Mouse (Mus musculus) kidney, embryonic 14.5 days (tissue): ENCODE results near the gene Mag. TPM values are rescaled to one million over a fixed set of nuclear protein-coding genes. Genes with fewer than 3 reads are reported as not detected.

Source experiments
- polyA plus RNA-seq: library from polyadenylated mRNA; unstranded; fragments of >200 nt; fragmentation: Nextera tagmentation; extraction: Ambion mirVana; gene quantifications from 2 replicates; pipeline ENCODE4 v1.2.1, GENCODE M21; 2014

Mag gene
- polyA plus RNA-seq, 1 experiment from 2014 or later = 0.28 TPM

Other genes with a start within 250 kb of the Mag start
- gene Haus5, start 249.9 kb downstream of the Mag start, polyA plus RNA-seq = 45.8 and 58.6 TPM in 2 replicates
- not detected in 2 replicates for gene Pmis2, start 243.3 kb downstream of the Mag start, polyA plus RNA-seq
- gene 2200002J24Rik, start 215.9 kb downstream of the Mag start, polyA plus RNA-seq = not detected in 2 replicates
- gene Atp4a, start 202.7 kb downstream of the Mag start, polyA plus RNA-seq = 1.2 and 1.3 TPM in 2 replicates
- gene Tmem147, start 185.3 kb downstream of the Mag start, polyA plus RNA-seq = 202 and 206 TPM in 2 replicates
- 0.61 and 1.6 TPM in 2 replicates for gene Gapdhs, start 171.2 kb downstream of the Mag start, polyA plus RNA-seq
- gene Sbsn, start 163.4 kb downstream of the Mag start, polyA plus RNA-seq = 1.1 and 1.6 TPM in 2 replicates
- gene Dmkn, start 151.1 kb downstream of the Mag start, polyA plus RNA-seq = 0.74 and 0.95 TPM in 2 replicates
- gene Krtdap, start 127.0 kb downstream of the Mag start, polyA plus RNA-seq = not detected in 2 replicates
- gene Ffar2, start 91.1 kb downstream of the Mag start, polyA plus RNA-seq = 0.31 TPM in 1 of 2 replicates, not detected in the other
- gene Ffar3, start 58.7 kb downstream of the Mag start, polyA plus RNA-seq = not detected in 2 replicates
- gene Ffar1, start 53.3 kb downstream of the Mag start, polyA plus RNA-seq = not detected in 2 replicates
- gene Cd22, start 34.5 kb downstream of the Mag start, polyA plus RNA-seq = 0.55 TPM in 1 of 2 replicates, not detected in the other
- not detected in 2 replicates for gene Hamp2, start 9.8 kb upstream of the Mag start, polyA plus RNA-seq
- not detected in 2 replicates for gene Hamp, start 29.2 kb upstream of the Mag start, polyA plus RNA-seq
- 21.1 and 29.2 TPM in 2 replicates for gene Usf2, start 41.9 kb upstream of the Mag start, polyA plus RNA-seq
- 48.5 and 57.1 TPM in 2 replicates for gene Lsr, start 58.6 kb upstream of the Mag start, polyA plus RNA-seq
- gene Fam187b, start 58.9 kb upstream of the Mag start, polyA plus RNA-seq = 5.3 TPM in 2 replicates
- gene Fxyd5, start 127.6 kb upstream of the Mag start, polyA plus RNA-seq = 23.3 and 25.8 TPM in 2 replicates
- gene Fxyd7, start 136.6 kb upstream of the Mag start, polyA plus RNA-seq = 8.0 and 9.5 TPM in 2 replicates
- gene Fxyd1, start 142.3 kb upstream of the Mag start, polyA plus RNA-seq = 29.8 and 46.3 TPM in 2 replicates
- 0.47 TPM in 1 of 2 replicates, not detected in the other for gene Lgi4, start 144.5 kb upstream of the Mag start, polyA plus RNA-seq
- 13.4 and 18.2 TPM in 2 replicates for gene Fxyd3, start 161.8 kb upstream of the Mag start, polyA plus RNA-seq
- gene Hpn, start 200.4 kb upstream of the Mag start, polyA plus RNA-seq = 26.4 and 27.5 TPM in 2 replicates
- gene Scn1b, start 212.1 kb upstream of the Mag start, polyA plus RNA-seq = 1.0 and 1.6 TPM in 2 replicates
- 50.3 and 61.9 TPM in 2 replicates for gene Gramd1a, start 241.0 kb upstream of the Mag start, polyA plus RNA-seq